Mouse (Mus musculus) adrenal gland, postnatal 4 days (tissue): ENCODE results near the gene Cab39l. TPM values are rescaled to one million over a fixed set of nuclear protein-coding genes. Genes with fewer than 3 reads are reported as not detected.

Source experiments
- DNase-seq, 2 experiments: peaks; one replicate each; pipeline ENCODE4 v3.0.0; 2021 to 2022; ENCODE audit warnings: low spot score in 2 of 2, mixed read lengths in 2 of 2
- total RNA-seq, 2 experiments: library from RNA; stranded (reverse); gene quantifications; 2 replicates each; pipeline ENCODE4 v1.2.3; 2021

The Cab39l gene
- total RNA-seq, 2 experiments from 2014 or later: 28.1 to 28.8 TPM

DNA sequence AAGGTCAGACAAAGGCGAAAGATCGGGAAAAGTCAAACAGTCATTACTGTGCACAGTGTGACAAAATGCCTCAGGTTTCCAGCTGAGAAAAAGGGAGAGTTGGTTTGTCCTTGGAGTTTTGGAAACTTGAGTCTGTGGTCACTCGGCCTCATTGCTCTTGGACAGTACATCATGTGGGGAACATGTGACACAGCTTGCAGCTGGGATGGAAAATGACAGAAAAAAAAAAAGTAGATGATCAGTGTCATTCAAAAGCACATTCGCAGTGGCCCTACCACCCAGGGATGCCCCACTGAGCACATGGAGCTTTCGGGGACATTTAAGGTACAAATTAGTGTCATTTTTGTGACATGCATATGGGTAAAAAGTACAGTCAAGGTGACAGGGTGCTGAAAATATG lies 57.2 kb downstream of the Cab39l start:
- DNase-seq: no peak

GRCm38 (mm10) chr14:59504831-59505230 lies 64.1 kb downstream of the Cab39l start:
- no peak for DNase-seq

GRCm38 (mm10) chr14:59506139-59506538 lies 65.4 kb downstream of the Cab39l start:
- no peak for DNase-seq

GRCm38 (mm10) chr14:59513922-59514444 lies 73.2 kb downstream of the Cab39l start:
- no peak for DNase-seq

- DNase-seq: no peak
Observed at GRCm38 (mm10) chr14:59525843-59526242, 85.1 kb downstream of the Cab39l start.

DNA sequence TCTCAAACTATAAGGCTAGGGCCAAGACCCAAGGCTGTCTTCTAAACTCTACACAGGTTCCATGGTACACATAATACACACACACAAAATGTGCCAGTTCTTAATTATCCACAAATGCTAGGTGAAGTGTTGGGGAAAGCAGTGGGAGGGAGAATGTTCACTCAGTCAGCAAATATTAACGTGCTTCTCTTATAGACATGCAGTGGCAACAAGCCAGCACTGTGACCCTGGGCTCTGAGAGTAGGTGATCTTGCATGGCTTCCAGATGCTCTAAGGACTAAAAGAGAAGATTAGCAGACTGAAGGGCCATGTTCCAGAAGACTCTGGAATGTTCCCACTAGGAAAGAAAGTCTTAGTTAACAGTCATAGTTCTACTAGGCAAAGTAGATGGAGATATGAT lies 90.0 kb downstream of the Cab39l start:
- no peak for DNase-seq

- DNase-seq: no peak
Observed at GRCm38 (mm10) chr14:59532986-59533385, 92.2 kb downstream of the Cab39l start.

DNA sequence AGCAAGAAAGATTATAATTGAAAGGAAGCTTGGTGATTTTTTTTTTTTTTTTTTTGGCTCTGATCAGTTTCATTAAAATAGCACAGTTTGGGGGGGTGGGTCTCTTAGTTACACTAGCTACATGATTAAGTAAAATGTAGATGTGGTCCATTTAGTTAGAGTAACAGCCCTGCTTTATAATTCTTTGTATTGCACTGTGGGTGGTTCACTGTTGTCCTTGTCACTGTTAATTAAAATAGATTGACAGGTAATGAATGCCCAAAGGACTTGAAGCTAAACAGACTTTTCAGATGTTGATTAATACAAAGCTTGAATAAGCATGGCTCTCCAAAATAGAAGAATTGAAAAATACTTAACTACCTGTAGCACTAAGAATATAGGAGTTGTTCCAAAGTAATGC lies 93.1 kb downstream of the Cab39l start:
- no peak for DNase-seq

- DNase-seq: no peak
Observed at GRCm38 (mm10) chr14:59537829-59538432, 97.2 kb downstream of the Cab39l start.

DNA sequence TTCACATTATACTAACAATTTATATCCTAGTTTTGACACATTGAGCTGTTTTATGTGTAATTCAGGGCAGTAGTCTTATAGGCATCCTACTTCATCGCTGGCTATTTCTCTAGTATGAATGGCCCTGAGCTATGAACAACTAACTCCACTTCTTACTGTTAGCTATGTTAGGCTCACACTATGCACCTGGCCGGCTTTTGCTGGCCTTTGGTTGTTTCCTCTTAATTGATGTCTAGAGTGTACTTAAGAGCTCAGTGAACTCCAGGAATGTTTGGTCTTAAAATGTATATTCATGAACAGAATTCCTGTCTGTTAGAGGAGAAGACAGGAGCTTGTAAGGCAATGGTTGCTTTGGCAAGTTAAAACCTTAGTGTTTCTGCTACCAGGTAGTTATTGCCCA lies 99.5 kb downstream of the Cab39l start:
- no peak for DNase-seq

DNA sequence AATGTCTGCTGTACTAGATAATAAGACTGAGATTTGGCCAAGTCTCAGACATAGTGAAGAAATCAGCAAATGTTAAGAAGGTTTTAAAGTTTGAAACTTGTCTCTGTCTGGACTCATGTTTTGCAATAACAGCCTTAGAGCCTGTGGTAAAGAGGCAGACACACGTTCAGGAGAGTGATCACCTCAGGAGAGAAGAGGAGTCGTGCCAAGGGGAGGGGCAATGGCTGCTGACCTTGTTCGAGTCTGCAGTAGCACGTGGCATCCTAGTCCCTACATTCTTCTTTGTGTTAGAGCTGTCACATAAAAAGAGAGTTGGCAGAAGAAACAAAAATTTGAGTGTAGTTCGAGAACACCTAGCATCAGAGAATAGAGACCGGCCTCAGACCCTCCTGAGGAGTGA lies 100.0 kb downstream of the Cab39l start:
- no peak for DNase-seq

- DNase-seq: no peak
Observed at GRCm38 (mm10) chr14:59543158-59543826, 102.5 kb downstream of the Cab39l start.

DNA sequence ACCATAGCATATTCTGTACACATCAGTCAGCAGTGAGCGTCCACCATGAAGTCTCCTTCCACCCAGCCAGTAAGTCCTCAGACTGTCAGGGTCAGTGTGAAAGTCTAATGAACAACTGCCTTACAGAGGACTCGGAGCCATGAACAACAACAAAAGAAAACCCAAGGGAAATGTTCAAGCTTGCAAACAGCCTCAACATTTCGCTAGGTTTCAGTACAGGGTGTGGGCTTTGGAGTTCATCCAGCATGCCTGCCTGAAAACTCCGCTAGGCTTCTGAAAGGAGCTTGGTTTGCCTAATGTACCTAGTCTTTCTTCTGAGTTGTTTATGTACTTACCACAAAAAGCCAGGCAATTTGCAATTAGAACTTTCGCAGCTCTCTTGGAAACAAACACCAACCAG lies 103.2 kb downstream of the Cab39l start:
- no peak for DNase-seq

GRCm38 (mm10) chr14:59546162-59546880 lies 105.5 kb downstream of the Cab39l start:
- DNase-seq: no peak

GRCm38 (mm10) chr14:59547530-59547929 lies 106.8 kb downstream of the Cab39l start:
- no peak for DNase-seq

GRCm38 (mm10) chr14:59548532-59548931 lies 107.8 kb downstream of the Cab39l start:
- DNase-seq: no peak

- DNase-seq: no peak
Observed at GRCm38 (mm10) chr14:59549106-59549505, 108.3 kb downstream of the Cab39l start.

DNA sequence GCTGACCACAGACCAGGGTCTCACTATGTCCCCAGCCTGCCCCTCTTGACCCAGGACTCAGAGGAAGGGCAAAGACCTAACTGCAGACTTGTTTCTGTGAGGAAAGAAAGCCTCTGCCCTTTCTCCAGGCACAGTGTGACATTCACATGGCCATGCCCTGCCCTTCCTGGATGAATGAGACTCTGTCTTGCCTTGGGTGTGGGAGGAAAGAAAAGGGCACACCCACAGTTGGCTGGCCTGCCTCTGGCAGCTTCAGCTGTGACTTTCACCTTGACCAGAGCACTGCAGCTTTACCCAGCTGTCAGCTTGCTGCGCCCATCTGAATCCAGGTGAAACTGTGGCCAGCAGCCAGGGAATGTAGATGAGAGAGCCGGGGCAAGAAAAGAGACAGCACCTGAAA lies 110.1 kb downstream of the Cab39l start:
- no peak for DNase-seq

GRCm38 (mm10) chr14:59551956-59552355 lies 111.2 kb downstream of the Cab39l start:
- DNase-seq: no peak

GRCm38 (mm10) chr14:59554025-59554424 lies 113.3 kb downstream of the Cab39l start:
- DNase-seq: no peak

- DNase-seq: no peak
Observed at GRCm38 (mm10) chr14:59555018-59555417, 114.2 kb downstream of the Cab39l start.

GRCm38 (mm10) chr14:59555928-59556531 lies 115.3 kb downstream of the Cab39l start:
- DNase-seq: peak; percentile 31 to 60
